Comparison of ENCODE assay signal across 12 mouse cellular contexts in the genomic region with DNA sequence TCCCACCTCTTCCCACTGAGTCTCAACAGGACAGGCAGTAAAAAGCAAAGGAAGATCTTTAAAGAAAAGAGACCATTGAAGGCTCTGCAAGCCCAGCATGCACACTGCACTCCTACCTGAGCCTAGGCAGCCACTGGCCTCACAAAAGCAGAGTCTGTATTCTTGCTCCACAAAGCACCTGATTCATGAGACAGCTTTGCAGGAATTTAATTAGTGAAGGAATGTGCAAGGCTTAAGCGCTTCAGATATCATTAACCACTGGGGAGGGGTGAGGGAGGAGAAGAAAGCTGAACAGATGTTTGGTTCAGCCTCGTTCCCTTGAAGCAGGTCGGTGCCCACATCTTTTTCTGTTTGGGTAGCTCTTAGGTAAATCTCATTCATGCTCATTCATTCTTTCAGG.
DNase-seq lines count a peak whose midpoint lies in the region; ATAC-seq and TF ChIP-seq lines count a peak whose summit lies in the region.
"Had no signal": no experiment of that assay in that cellular context is flagged by ENCODE, and none has a peak within 500 bp of the region (broad histone marks: within the 10 kb centered on the region; RNA-seq: fewer than 3 reads in every experiment).

No protein-coding gene starts in this region.

- H3K36me3 ChIP-seq in midbrain, postnatal 0 days (ENCODE audit: insufficient read depth, low read length): no peaks in the 10 kb centered on the region
- H3K36me3 ChIP-seq in midbrain, embryonic 10.5 days: no peaks in the 10 kb centered on the region
- no peaks in the 10 kb centered on the region for H3K36me3 ChIP-seq in embryonic facial prominence, embryonic 14.5 days (ENCODE audit: control insufficient read depth, insufficient read depth, low read length)
- H3K36me3 ChIP-seq in kidney, embryonic 16.5 days (ENCODE audit: insufficient read depth, low read length): no peaks in the 10 kb centered on the region

- peak; percentile 39 for DNase-seq in midbrain, postnatal 0 days (ENCODE audit: low spot score)
- no peak for DNase-seq in midbrain, embryonic 10.5 days (ENCODE audit: low spot score)
- peak; percentile 69 for DNase-seq in embryonic facial prominence, embryonic 14.5 days (ENCODE audit: low spot score)
- no peak for DNase-seq in testis, postnatal 14 days (ENCODE audit: low spot score)
- no peak for DNase-seq in spleen, adult 12 weeks (ENCODE audit: low spot score)
- DNase-seq: heart, adult 18-20 months; heart, postnatal 4 days; lung, postnatal 4 days had no signal

- H3K9ac ChIP-seq in midbrain, postnatal 0 days (replicated peaks; ENCODE audit: low read length, poor library complexity, severe bottlenecking): no peak overlapping the region
- H3K9ac ChIP-seq in embryonic facial prominence, embryonic 14.5 days (ENCODE audit: low read depth, low read length): no peak overlapping the region
- H3K9ac ChIP-seq in kidney, embryonic 16.5 days (replicated peaks; ENCODE audit: low read length): no peak overlapping the region

- H3K9me3 ChIP-seq in midbrain, postnatal 0 days (ENCODE audit: low read length): no peaks in the 10 kb centered on the region
- H3K9me3 ChIP-seq in midbrain, embryonic 10.5 days (replicated peaks): no peaks in the 10 kb centered on the region
- H3K9me3 ChIP-seq in embryonic facial prominence, embryonic 14.5 days (ENCODE audit: control insufficient read depth, low read length): no peaks in the 10 kb centered on the region
- H3K9me3 ChIP-seq in kidney, embryonic 16.5 days (ENCODE audit: low read length): no peaks in the 10 kb centered on the region

- no peak for TF ChIP-seq CTCF in midbrain, postnatal 0 days (IDR thresholded peaks at IDR 0.05)

- no peak for ATAC-seq in midbrain, postnatal 0 days (ENCODE audit: low FRiP score)
- peak; percentile 47; the same call in 1 of the 2 replicates for ATAC-seq in embryonic facial prominence, embryonic 14.5 days (ENCODE audit: low read depth)
- ATAC-seq in kidney, embryonic 16.5 days (ENCODE audit: low FRiP score, low TSS enrichment): peak; percentile 98
- ATAC-seq in CD4-positive, CD25-positive, alpha-beta regulatory T cell, adult 4 months: no peak

- 26% methylated on average over 3 of the region's 3 CpGs for WGBS in midbrain, postnatal 0 days
- 29% methylated on average over 3 of the region's 3 CpGs for WGBS in midbrain, embryonic 10.5 days
- 15% methylated on average over 3 of the region's 3 CpGs for WGBS in embryonic facial prominence, embryonic 14.5 days
- WGBS in kidney, embryonic 16.5 days: 19% methylated on average over 3 of the region's 3 CpGs

- no peaks in the 10 kb centered on the region for H3K27me3 ChIP-seq in midbrain, postnatal 0 days (ENCODE audit: insufficient read depth, low read length)
- no peaks in the 10 kb centered on the region for H3K27me3 ChIP-seq in midbrain, embryonic 10.5 days (ENCODE audit: low read depth, poor library complexity, severe bottlenecking)
- H3K27me3 ChIP-seq in embryonic facial prominence, embryonic 14.5 days (replicated peaks; ENCODE audit: control insufficient read depth, insufficient read depth, low read length): no peaks in the 10 kb centered on the region
- H3K27me3 ChIP-seq in kidney, embryonic 16.5 days (ENCODE audit: insufficient read depth, low read length): no peaks in the 10 kb centered on the region

- H3K4me1 ChIP-seq in midbrain, postnatal 0 days (ENCODE audit: insufficient read depth, low read length): no peaks in the 10 kb centered on the region; the same call in 1 of the 2 replicates
- H3K4me1 ChIP-seq in midbrain, embryonic 10.5 days: peaks cover 10% of the 10 kb centered on the region; the same call in 1 of the 2 replicates
- H3K4me1 ChIP-seq in embryonic facial prominence, embryonic 14.5 days (ENCODE audit: control insufficient read depth, insufficient read depth, low read length): 0 out of 2 replicates have a peak, but pooled peaks cover 2% of the 10 kb centered on the region
- H3K4me1 ChIP-seq in kidney, embryonic 16.5 days (ENCODE audit: insufficient read depth, low read length): peaks cover 12% of the 10 kb centered on the region

- no peak overlapping the region for H3K27ac ChIP-seq in midbrain, postnatal 0 days (ENCODE audit: low read depth, low read length)
- no peak overlapping the region for H3K27ac ChIP-seq in midbrain, embryonic 10.5 days (replicated peaks)
- H3K27ac ChIP-seq in embryonic facial prominence, embryonic 14.5 days (replicated peaks; ENCODE audit: low read depth, low read length): no peak overlapping the region
- H3K27ac ChIP-seq in kidney, embryonic 16.5 days (ENCODE audit: low read length): peak overlapping the region; percentile 50; the same call in 1 of the 2 replicates

- no peak overlapping the region for H3K4me2 ChIP-seq in midbrain, postnatal 0 days (ENCODE audit: low read depth, low read length, poor library complexity, severe bottlenecking)
- H3K4me2 ChIP-seq in embryonic facial prominence, embryonic 14.5 days (ENCODE audit: low read depth, low read length): no peak overlapping the region
- no peak overlapping the region for H3K4me2 ChIP-seq in kidney, embryonic 16.5 days (replicated peaks; ENCODE audit: low read depth, low read length)
- H3K4me2 ChIP-seq: liver, embryonic 11.5 days had no signal

- H3K4me3 ChIP-seq in midbrain, postnatal 0 days (ENCODE audit: low read depth, low read length): no peak overlapping the region
- no peak overlapping the region for H3K4me3 ChIP-seq in midbrain, embryonic 10.5 days
- no peak overlapping the region for H3K4me3 ChIP-seq in embryonic facial prominence, embryonic 14.5 days (ENCODE audit: low read depth, low read length)
- H3K4me3 ChIP-seq in kidney, embryonic 16.5 days (ENCODE audit: low read length): no peak overlapping the region
- H3K4me3 ChIP-seq: myocyte had no signal

Comparison
In these comparisons a context has a peak if more than half of its experiments do, and no peak if none do; other contexts are left out.
1. DNase-seq: peak in midbrain, postnatal 0 days (single experiment) and embryonic facial prominence, embryonic 14.5 days (single experiment); none in midbrain, embryonic 10.5 days (single experiment), testis, postnatal 14 days (single experiment) and spleen, adult 12 weeks (single experiment).
2. ATAC-seq: peak in embryonic facial prominence, embryonic 14.5 days (single experiment) and kidney, embryonic 16.5 days (single experiment); none in midbrain, postnatal 0 days (single experiment) and CD4-positive, CD25-positive, alpha-beta regulatory T cell, adult 4 months (single experiment).